Mouse (Mus musculus) c-Kit-negative CD71-positive TER-119-positive erythroid progenitor cells, embryonic 14.5 days (primary cell): ENCODE measurements around the gene Chst11.
A peak's percentile ranks its signal among the peaks of the same experiment; 100 is the strongest.

Experiments
- DNase-seq: peaks from one replicate; pipeline ENCODE4 v3.0.0-alpha.2; 2013; ENCODE audit warnings: low read depth, low spot score

The Chst11 gene

GRCm38 (mm10) chr10:83140258-83140936 lies 155.1 kb downstream of the Chst11 start:
- DNase-seq, result no peak

- DNase-seq, result no peak
Observed at GRCm38 (mm10) chr10:83141434-83141833, 156.1 kb downstream of the Chst11 start.

- DNase-seq, result no peak
Observed at GRCm38 (mm10) chr10:83143049-83143448, 157.8 kb downstream of the Chst11 start.

- DNase-seq, result no peak
Observed at GRCm38 (mm10) chr10:83145836-83146235, 160.5 kb downstream of the Chst11 start.

GRCm38 (mm10) chr10:83149342-83150178 lies 164.3 kb downstream of the Chst11 start:
- DNase-seq, result no peak

- DNase-seq, result no peak
Observed at GRCm38 (mm10) chr10:83150587-83150986, 165.3 kb downstream of the Chst11 start.

- no peak for DNase-seq
Observed at GRCm38 (mm10) chr10:83151362-83151761, 166.1 kb downstream of the Chst11 start.

- no peak for DNase-seq
Observed at GRCm38 (mm10) chr10:83151896-83152685, 166.8 kb downstream of the Chst11 start.

GRCm38 (mm10) chr10:83152723-83153122 lies 167.4 kb downstream of the Chst11 start:
- DNase-seq, result no peak

- no peak for DNase-seq
Observed at GRCm38 (mm10) chr10:83153374-83153773, 168.1 kb downstream of the Chst11 start.

- peak; percentile 30 for DNase-seq
Observed at GRCm38 (mm10) chr10:83153887-83154286, 168.6 kb downstream of the Chst11 start.

GRCm38 (mm10) chr10:83157289-83157688 lies 172.0 kb downstream of the Chst11 start:
- DNase-seq, result no peak

GRCm38 (mm10) chr10:83158322-83158721 lies 173.0 kb downstream of the Chst11 start:
- DNase-seq, result no peak

GRCm38 (mm10) chr10:83159229-83159628 lies 173.9 kb downstream of the Chst11 start:
- no peak for DNase-seq

GRCm38 (mm10) chr10:83161656-83162365 lies 176.5 kb downstream of the Chst11 start:
- DNase-seq, result no peak

GRCm38 (mm10) chr10:83163946-83164345 lies 178.6 kb downstream of the Chst11 start:
- DNase-seq, result no peak

- no peak for DNase-seq
Observed at GRCm38 (mm10) chr10:83164901-83165435, 179.7 kb downstream of the Chst11 start.

GRCm38 (mm10) chr10:83165521-83166243 lies 180.4 kb downstream of the Chst11 start:
- DNase-seq, result no peak

GRCm38 (mm10) chr10:83166272-83166671 lies 181.0 kb downstream of the Chst11 start:
- DNase-seq, result no peak

- DNase-seq, result no peak
Observed at GRCm38 (mm10) chr10:83167492-83167891, 182.2 kb downstream of the Chst11 start.
